Mouse (Mus musculus) intestine, postnatal 0 days (tissue): ENCODE measurements around the gene Tigd2. TPM values are rescaled to one million over a fixed set of nuclear protein-coding genes. Genes with fewer than 3 reads are reported as not detected.
A peak's percentile ranks its signal among the peaks of the same experiment; 100 is the strongest.

Experiments used
- ATAC-seq: fragments of 200-750 bp; cut with Nextera tagmentation; 2 replicates; pipeline ENCODE4 v1.8.0; 2017; ENCODE audit warnings: mild to moderate bottlenecking, moderate TSS enrichment, moderate library complexity
- H3K27ac ChIP-seq: fragments of 300-500 bp; sonication (generic); 2 replicates; pipeline ENCODE4 v1.5.1; 2014; ENCODE audit warnings: mild to moderate bottlenecking, low read depth, low read length, moderate library complexity
- H3K27me3 ChIP-seq: fragments of 300-500 bp; sonication (generic); replicated peaks from 2 replicates; pipeline ENCODE4 v1.6.1; 2014; ENCODE audit warnings: low read length, mixed read lengths; ENCODE audit not compliant: control insufficient read depth, insufficient read depth
- H3K36me3 ChIP-seq: fragments of 300-500 bp; sonication (generic); 2 replicates; pipeline ENCODE4 v1.6.1; 2014; ENCODE audit warnings: mild to moderate bottlenecking, moderate library complexity; ENCODE audit not compliant: control insufficient read depth, insufficient read depth
- H3K4me1 ChIP-seq: fragments of 300-500 bp; sonication (generic); replicated peaks from 2 replicates; pipeline ENCODE4 v1.6.1; 2014; ENCODE audit warnings: antibody characterized with exemption, low read length, mixed read lengths; ENCODE audit not compliant: control insufficient read depth, insufficient read depth
- H3K4me2 ChIP-seq: fragments of 300-500 bp; sonication (generic); replicated peaks from 2 replicates; pipeline ENCODE4 v1.6.1; 2014; ENCODE audit warnings: low read depth, mild to moderate bottlenecking, moderate library complexity
- H3K4me3 ChIP-seq: fragments of 300-500 bp; sonication (generic); 2 replicates; pipeline ENCODE4 v1.5.1; 2014; ENCODE audit warnings: low read depth, low read length
- H3K9ac ChIP-seq: fragments of 300-500 bp; sonication (generic); 2 replicates; pipeline ENCODE4 v1.6.1; 2014; ENCODE audit warnings: mild to moderate bottlenecking, low read depth, low read length
- H3K9me3 ChIP-seq: fragments of 300-500 bp; sonication (generic); 2 replicates; pipeline ENCODE4 v1.6.1; 2016; ENCODE audit warnings: mixed run types; ENCODE audit not compliant: control insufficient read depth
- CTCF ChIP-seq: sonication (generic); IDR thresholded peaks from 2 replicates; pipeline ENCODE4 v1.5.1; 2016; ENCODE audit warnings: low read depth, mild to moderate bottlenecking, control low read depth, antibody characterized with exemption, moderate library complexity
- WGBS: fragments of 180-500 bp; shearing (Covaris S2); extraction: QIAGEN DNeasy Blood & Tissue Kit; methylation state at CpG from one replicate; pipeline ENCODE4 v1.1.7; 2014; 5-methylcytosine and 5-hydroxymethylcytosine counted together
- polyA plus RNA-seq: library from polyadenylated mRNA; unstranded; fragments of >200 nt; fragmentation: Nextera tagmentation; extraction: Ambion mirVana; gene quantifications from 2 replicates; pipeline ENCODE4 v1.2.1, GENCODE M21; 2015

Gene Tigd2
- polyA plus RNA-seq, 1 experiment from 2014 or later = 17.2 TPM

- Histone ChIP-seq H3K4me3 (no peak overlapping the region), H3K36me3 (no peaks in the 10 kb centered on the region), H3K9me3 (no peaks in the 10 kb centered on the region), H3K9ac (no peak overlapping the region), H3K27me3 (no peaks in the 10 kb centered on the region), H3K4me1 (no peaks in the 10 kb centered on the region), H3K27ac (no peak overlapping the region), H3K4me2 (no peak overlapping the region)
- TF ChIP-seq CTCF = no peak
- ATAC-seq = no peak
Observed at GRCm38 (mm10) chr6:59233191-59233590, 24.5 kb downstream of the Tigd2 start.

GRCm38 (mm10) chr6:59233651-59234050 lies 25.0 kb downstream of the Tigd2 start:
- no peaks in the 10 kb centered on the region for H3K9me3 ChIP-seq
- H3K4me1 ChIP-seq = no peaks in the 10 kb centered on the region
- H3K27me3 ChIP-seq = no peaks in the 10 kb centered on the region
- H3K4me2 ChIP-seq = no peak overlapping the region
- no peak overlapping the region for H3K9ac ChIP-seq
- H3K27ac ChIP-seq = no peak overlapping the region
- no peak for TF ChIP-seq CTCF
- no peak for ATAC-seq
- H3K36me3 ChIP-seq = no peaks in the 10 kb centered on the region
- H3K4me3 ChIP-seq = no peak overlapping the region

GRCm38 (mm10) chr6:59249675-59250074 lies 41.0 kb downstream of the Tigd2 start:
- Histone ChIP-seq H3K9me3 (no peaks in the 10 kb centered on the region), H3K4me2 (no peak overlapping the region)

GRCm38 (mm10) chr6:59250536-59250935 lies 41.9 kb downstream of the Tigd2 start:
- H3K36me3 ChIP-seq = no peaks in the 10 kb centered on the region
- no peaks in the 10 kb centered on the region for H3K27me3 ChIP-seq

More at GRCm38 (mm10) chr6:59249675-59250074, 41.0 kb downstream of the Tigd2 start:
- Histone ChIP-seq H3K9ac (no peak overlapping the region), H3K4me3 (no peak overlapping the region), H3K4me1 (no peaks in the 10 kb centered on the region), H3K27me3 (no peaks in the 10 kb centered on the region), H3K36me3 (no peaks in the 10 kb centered on the region), H3K27ac (no peak overlapping the region)
- WGBS = 27% methylated on average over 2 of the region's 2 CpGs
- peak; percentile 76 for TF ChIP-seq CTCF
- ATAC-seq = no peak

GRCm38 (mm10) chr6:59255909-59256308 lies 47.2 kb downstream of the Tigd2 start:
- 83% methylated on average over 1 of the region's 1 CpGs for WGBS
- ATAC-seq = no peak

More at GRCm38 (mm10) chr6:59250536-59250935, 41.9 kb downstream of the Tigd2 start:
- H3K4me3 ChIP-seq = no peak overlapping the region
- no peak overlapping the region for H3K9ac ChIP-seq
- TF ChIP-seq CTCF = no peak
- H3K27ac ChIP-seq = no peak overlapping the region
- H3K9me3 ChIP-seq = no peaks in the 10 kb centered on the region
- H3K4me1 ChIP-seq = no peaks in the 10 kb centered on the region
- no peak overlapping the region for H3K4me2 ChIP-seq
- ATAC-seq = no peak

More at GRCm38 (mm10) chr6:59255909-59256308, 47.2 kb downstream of the Tigd2 start:
- Histone ChIP-seq H3K4me3 (no peak overlapping the region), H3K9ac (no peak overlapping the region), H3K27ac (no peak overlapping the region), H3K4me2 (no peak overlapping the region), H3K4me1 (no peaks in the 10 kb centered on the region), H3K36me3 (no peaks in the 10 kb centered on the region), H3K9me3 (no peaks in the 10 kb centered on the region), H3K27me3 (no peaks in the 10 kb centered on the region)
- no peak for TF ChIP-seq CTCF

Other genes with a start within 250 kb of the Tigd2 start
- gene Fam13a, start 184.3 kb upstream of the Tigd2 start, polyA plus RNA-seq = 49.9 and 57.0 TPM in 2 replicates
- 5.3 and 6.2 TPM in 2 replicates for gene Gprin3, start 217.4 kb downstream of the Tigd2 start, polyA plus RNA-seq